Mouse (Mus musculus): ENCODE data around the gene Pphln1.

Gene Pphln1

GRCm38 (mm10) chr15:93433811-93434210, 35.7 kb downstream of the Pphln1 start:
- CTCF ChIA-PET = no interaction called here

GRCm38 (mm10) chr15:93435998-93436397, 37.8 kb downstream of the Pphln1 start:
- CTCF ChIA-PET = interaction anchor here (0.6 kb wide), 1 partner anchor 9 kb away, joined by 10 read pairs; no protein-coding TSS in a partner anchor

- CTCF ChIA-PET = no interaction called here
These were observed 40.5 kb downstream of the Pphln1 start for GRCm38 (mm10) chr15:93438663-93439062.

GRCm38 (mm10) chr15:93442271-93442670, 44.1 kb downstream of the Pphln1 start:
- CTCF ChIA-PET = no interaction called here

- CTCF ChIA-PET = no interaction called here
These were observed 45.5 kb downstream of the Pphln1 start for GRCm38 (mm10) chr15:93443676-93444075.

GRCm38 (mm10) chr15:93448862-93449261, 50.7 kb downstream of the Pphln1 start:
- CTCF ChIA-PET = no interaction called here

- CTCF ChIA-PET = no interaction called here
These were observed 55.1 kb downstream of the Pphln1 start for GRCm38 (mm10) chr15:93453296-93453695.

- CTCF ChIA-PET = no interaction called here
These were observed 57.9 kb downstream of the Pphln1 start for GRCm38 (mm10) chr15:93456005-93456404.

GRCm38 (mm10) chr15:93459422-93459821, 61.3 kb downstream of the Pphln1 start:
- CTCF ChIA-PET = no interaction called here

GRCm38 (mm10) chr15:93461066-93461465, 62.9 kb downstream of the Pphln1 start:
- CTCF ChIA-PET = no interaction called here

GRCm38 (mm10) chr15:93471651-93472050, 73.5 kb downstream of the Pphln1 start:
- CTCF ChIA-PET = no interaction called here

GRCm38 (mm10) chr15:93472089-93472488, 73.9 kb downstream of the Pphln1 start:
- CTCF ChIA-PET = interaction anchor here (0.6 to 0.7 kb wide), 2 partner anchors 48 to 1134 kb away, joined by 3 to 9 read pairs; no protein-coding TSS in a partner anchor

- CTCF ChIA-PET = no interaction called here
These were observed 76.1 kb downstream of the Pphln1 start for GRCm38 (mm10) chr15:93474277-93474676.

GRCm38 (mm10) chr15:93475688-93476087, 77.5 kb downstream of the Pphln1 start:
- CTCF ChIA-PET = no interaction called here

- CTCF ChIA-PET = no interaction called here
These were observed 79.6 kb downstream of the Pphln1 start for GRCm38 (mm10) chr15:93477729-93478128.

GRCm38 (mm10) chr15:93478676-93479075, 80.5 kb downstream of the Pphln1 start:
- CTCF ChIA-PET = no interaction called here

GRCm38 (mm10) chr15:93479445-93479844, 81.3 kb downstream of the Pphln1 start:
- CTCF ChIA-PET = no interaction called here

- CTCF ChIA-PET = no interaction called here
These were observed 83.0 kb downstream of the Pphln1 start for GRCm38 (mm10) chr15:93481112-93481511.

- CTCF ChIA-PET = no interaction called here
These were observed 86.1 kb downstream of the Pphln1 start for GRCm38 (mm10) chr15:93484261-93484710.

- CTCF ChIA-PET = no interaction called here
These were observed 87.1 kb downstream of the Pphln1 start for GRCm38 (mm10) chr15:93485252-93485651.

GRCm38 (mm10) chr15:93486066-93486465, 87.9 kb downstream of the Pphln1 start:
- CTCF ChIA-PET = no interaction called here

- CTCF ChIA-PET = no interaction called here
These were observed 91.4 kb downstream of the Pphln1 start for GRCm38 (mm10) chr15:93489597-93489996.

GRCm38 (mm10) chr15:93494700-93495099, 96.5 kb downstream of the Pphln1 start:
- CTCF ChIA-PET = interaction anchor here (0.7 kb wide), 1 partner anchor 840 kb away, joined by 3 read pairs; no protein-coding TSS in a partner anchor

- CTCF ChIA-PET = no interaction called here
These were observed 101.7 kb downstream of the Pphln1 start for GRCm38 (mm10) chr15:93499866-93500265.

GRCm38 (mm10) chr15:93502703-93503102, 104.6 kb downstream of the Pphln1 start:
- CTCF ChIA-PET = no interaction called here

All from spleen, embryonic (tissue).